Mouse (Mus musculus) intestine, embryonic 14.5 days (tissue): ENCODE measurements around the gene Gm49369. TPM values are rescaled to one million over a fixed set of nuclear protein-coding genes. Genes with fewer than 3 reads are reported as not detected.

Experiments
- ATAC-seq: fragments of 200-750 bp; cut with Nextera tagmentation; replicated peaks from 2 replicates; pipeline ENCODE4 v1.8.0; 2017; ENCODE audit warnings: low read depth, moderate number of reproducible peaks, moderate TSS enrichment, moderate library complexity; ENCODE audit not compliant: low FRiP score, low TSS enrichment
- DNase-seq: peaks from one replicate; pipeline ENCODE4 v3.0.0-alpha.2; 2018; ENCODE audit warnings: low spot score
- H3K27ac ChIP-seq: fragments of 300-500 bp; sonication (generic); 2 replicates; pipeline ENCODE4 v1.5.1; 2014; ENCODE audit warnings: low read depth, mild to moderate bottlenecking, control low read depth
- H3K27me3 ChIP-seq: fragments of 300-500 bp; sonication (generic); replicated peaks from 2 replicates; pipeline ENCODE4 v1.6.1; 2014; ENCODE audit warnings: low read length, control low read depth; ENCODE audit not compliant: control insufficient read depth, insufficient read depth
- H3K36me3 ChIP-seq: fragments of 300-500 bp; sonication (generic); 2 replicates; pipeline ENCODE4 v1.6.1; 2014; ENCODE audit warnings: low read length, control low read depth; ENCODE audit not compliant: control insufficient read depth, insufficient read depth
- H3K4me1 ChIP-seq: fragments of 300-500 bp; sonication (generic); replicated peaks from 2 replicates; pipeline ENCODE4 v1.6.1; 2014; ENCODE audit warnings: low read length, control low read depth, mixed read lengths; ENCODE audit not compliant: control insufficient read depth, insufficient read depth
- H3K4me2 ChIP-seq: fragments of 300-500 bp; sonication (generic); 2 replicates; pipeline ENCODE4 v1.6.1; 2014; ENCODE audit warnings: low read length
- H3K4me3 ChIP-seq: fragments of 300-500 bp; sonication (generic); 2 replicates; pipeline ENCODE4 v1.5.1; 2014; ENCODE audit warnings: low read depth, low read length, control low read depth, mixed read lengths
- H3K9ac ChIP-seq: fragments of 300-500 bp; sonication (generic); 2 replicates; pipeline ENCODE4 v1.6.1; 2014; ENCODE audit warnings: mild to moderate bottlenecking, low read length
- H3K9me3 ChIP-seq: fragments of 300-500 bp; sonication (generic); 2 replicates; pipeline ENCODE4 v1.6.1; 2016; ENCODE audit warnings: low read length, control low read depth; ENCODE audit not compliant: control insufficient read depth
- WGBS: fragments of 180-500 bp; shearing (Covaris S2); extraction: QIAGEN DNeasy Blood & Tissue Kit; methylation state at CpG from one replicate; pipeline ENCODE4 v1.1.7; 2014; 5-methylcytosine and 5-hydroxymethylcytosine counted together
- polyA plus RNA-seq: library from polyadenylated mRNA; unstranded; fragments of >200 nt; fragmentation: Nextera tagmentation; extraction: Ambion mirVana; gene quantifications from 2 replicates; pipeline ENCODE4 v1.2.1, GENCODE M21; 2014

Gm49369 gene
- polyA plus RNA-seq, 1 experiment from 2014 or later, result not detected

- 87% methylated on average over 4 of the region's 4 CpGs for WGBS
Observed at GRCm38 (mm10) chr7:142381175-142381574, 1.3 kb downstream of the Gm49369 start.

GRCm38 (mm10) chr7:142379186-142379585 is 3.3 kb downstream of the Gm49369 start:
- no peak overlapping the region for H3K9ac ChIP-seq
- H3K27ac ChIP-seq, result no peak overlapping the region
- DNase-seq, result no peak
- peaks cover 86% of the 10 kb centered on the region for H3K36me3 ChIP-seq
- ATAC-seq, result no peak
- no peaks in the 10 kb centered on the region for H3K27me3 ChIP-seq
- H3K4me3 ChIP-seq, result no peak overlapping the region
- H3K9me3 ChIP-seq, result no peaks in the 10 kb centered on the region
- H3K4me1 ChIP-seq, result no peaks in the 10 kb centered on the region
- no peak overlapping the region for H3K4me2 ChIP-seq
- 81% methylated on average over 6 of the region's 6 CpGs for WGBS

More at GRCm38 (mm10) chr7:142381175-142381574, 1.3 kb downstream of the Gm49369 start:
- ATAC-seq (no peak), DNase-seq (no peak)
- H3K4me3 ChIP-seq, result no peak overlapping the region
- no peaks in the 10 kb centered on the region for H3K27me3 ChIP-seq
- no peaks in the 10 kb centered on the region for H3K9me3 ChIP-seq
- H3K9ac ChIP-seq, result no peak overlapping the region
- H3K4me1 ChIP-seq, result peaks cover 3% of the 10 kb centered on the region; the same call in 1 of the 2 replicates
- H3K27ac ChIP-seq, result no peak overlapping the region
- no peak overlapping the region for H3K4me2 ChIP-seq
- H3K36me3 ChIP-seq, result peaks cover 91% of the 10 kb centered on the region

- no peak overlapping the region for H3K27ac ChIP-seq
- peaks cover 8% of the 10 kb centered on the region for H3K27me3 ChIP-seq
- H3K9me3 ChIP-seq, result no peaks in the 10 kb centered on the region
- no peak overlapping the region for H3K9ac ChIP-seq
- no peak for DNase-seq
- WGBS, result 84% methylated on average over 14 of the region's 14 CpGs
- H3K4me1 ChIP-seq, result no peaks in the 10 kb centered on the region
- H3K4me2 ChIP-seq, result no peak overlapping the region
- no peak for ATAC-seq
- H3K36me3 ChIP-seq, result peaks cover 68% of the 10 kb centered on the region
- no peak overlapping the region for H3K4me3 ChIP-seq
Observed at GRCm38 (mm10) chr7:142377233-142377925, 5.1 kb downstream of the Gm49369 start.

GRCm38 (mm10) chr7:142376096-142376495 is 6.4 kb downstream of the Gm49369 start:
- Histone ChIP-seq H3K9me3 (no peaks in the 10 kb centered on the region), H3K9ac (no peak overlapping the region), H3K27ac (no peak overlapping the region), H3K27me3 (peaks cover 21% of the 10 kb centered on the region), H3K4me3 (no peak overlapping the region), H3K4me2 (no peak overlapping the region), H3K36me3 (peaks cover 57% of the 10 kb centered on the region), H3K4me1 (peaks cover 4% of the 10 kb centered on the region; the same call in 1 of the 2 replicates)
- ATAC-seq, result no peak
- no peak for DNase-seq
- 79% methylated on average over 4 of the region's 4 CpGs for WGBS

GRCm38 (mm10) chr7:142375261-142375724 is 7.2 kb downstream of the Gm49369 start:
- ATAC-seq, result no peak
- Histone ChIP-seq H3K27ac (no peak overlapping the region), H3K27me3 (peaks cover 29% of the 10 kb centered on the region), H3K36me3 (peaks cover 49% of the 10 kb centered on the region), H3K9me3 (no peaks in the 10 kb centered on the region), H3K9ac (no peak overlapping the region), H3K4me1 (peaks cover 4% of the 10 kb centered on the region; the same call in 1 of the 2 replicates), H3K4me2 (no peak overlapping the region), H3K4me3 (no peak overlapping the region)
- WGBS, result 79% methylated on average over 6 of the region's 6 CpGs
- DNase-seq, result no peak

GRCm38 (mm10) chr7:142374413-142375015 is 8.0 kb downstream of the Gm49369 start:
- no peak for ATAC-seq
- peaks cover 32% of the 10 kb centered on the region for H3K27me3 ChIP-seq
- H3K4me2 ChIP-seq, result no peak overlapping the region
- peaks cover 41% of the 10 kb centered on the region for H3K36me3 ChIP-seq
- no peak for DNase-seq
- no peaks in the 10 kb centered on the region for H3K9me3 ChIP-seq
- 82% methylated on average over 5 of the region's 5 CpGs for WGBS
- H3K9ac ChIP-seq, result no peak overlapping the region
- H3K4me3 ChIP-seq, result no peak overlapping the region
- H3K4me1 ChIP-seq, result peaks cover 4% of the 10 kb centered on the region; the same call in 1 of the 2 replicates
- H3K27ac ChIP-seq, result no peak overlapping the region

GRCm38 (mm10) chr7:142373641-142374412 is 8.6 kb downstream of the Gm49369 start, which contains the start of gene Ifitm10:
Gene Ifitm10 (minus strand): TSS chr7:142373753.
- peaks cover 35% of the 10 kb centered on the region for H3K36me3 ChIP-seq
- H3K4me2 ChIP-seq, result peak within 1 kb of the TSS; percentile 73
- no peak for ATAC-seq
- no peaks in the 10 kb centered on the region for H3K9me3 ChIP-seq
- H3K27ac ChIP-seq, result no peak within 1 kb of the TSS
- DNase-seq, result no peak
- 70% methylated on average over 8 of the region's 8 CpGs for WGBS
- peaks cover 4% of the 10 kb centered on the region; the same call in 1 of the 2 replicates for H3K4me1 ChIP-seq
- H3K27me3 ChIP-seq, result peaks cover 32% of the 10 kb centered on the region
- no peak within 1 kb of the TSS for H3K9ac ChIP-seq
- 0 out of 2 replicates have a peak within 1 kb of the TSS, but pooled peaks have one; percentile 43 for H3K4me3 ChIP-seq

- no peak overlapping the region for H3K27ac ChIP-seq
- H3K4me3 ChIP-seq, result no peak overlapping the region
- 74% methylated on average over 5 of the region's 5 CpGs for WGBS
- no peaks in the 10 kb centered on the region for H3K9me3 ChIP-seq
- H3K27me3 ChIP-seq, result peaks cover 32% of the 10 kb centered on the region
- no peak for ATAC-seq
- peaks cover 4% of the 10 kb centered on the region; the same call in 1 of the 2 replicates for H3K4me1 ChIP-seq
- H3K9ac ChIP-seq, result no peak overlapping the region
- no peak overlapping the region for H3K4me2 ChIP-seq
- peaks cover 27% of the 10 kb centered on the region for H3K36me3 ChIP-seq
- no peak for DNase-seq
Observed at GRCm38 (mm10) chr7:142373039-142373438, 9.4 kb downstream of the Gm49369 start.
